Mouse (Mus musculus): ENCODE data around the gene Olfr699. TPM values are rescaled to one million over a fixed set of nuclear protein-coding genes. Genes with fewer than 3 reads are reported as not detected.
"Not testable (repeated sequence)": the region's sequence is repeated elsewhere in the genome, so short reads cannot be mapped to it uniquely, and the experiment has no call there.

The Olfr699 gene
- not detected in 2 replicates for polyA plus RNA-seq (2015; fragmentation: Nextera tagmentation; extraction: Ambion mirVana)

DNA sequence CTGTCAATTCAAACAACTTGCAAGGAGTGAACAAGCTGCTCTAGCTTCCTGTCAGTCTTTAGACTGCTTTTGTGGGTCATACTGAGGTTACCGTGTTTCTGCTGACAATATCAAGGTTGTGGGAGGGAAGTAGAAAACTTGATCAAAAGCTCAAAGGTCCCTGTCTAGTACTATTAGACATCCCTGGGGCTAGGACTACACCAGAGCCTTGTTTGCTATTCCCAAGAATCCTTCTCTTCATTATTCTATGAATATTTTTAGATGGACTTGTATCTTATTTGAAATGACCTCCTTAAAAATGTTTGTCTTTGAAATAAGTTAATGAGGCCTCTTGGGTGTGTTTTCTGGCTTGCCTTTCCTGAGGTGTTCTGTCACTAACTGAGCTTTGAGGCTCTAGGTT is at the start of gene Olfr699:
Gene Olfr699, minus strand, starts transcription at position 101 of the 400 bp plus-strand sequence.
- Histone ChIP-seq H3K9ac (no peak within 1 kb of the TSS), H3K27me3 (no peaks in the 10 kb centered on the region), H3K36me3 (ENCODE audit: poor library complexity, severe bottlenecking) (no peaks in the 10 kb centered on the region), H3K9me3 (replicated peaks) (peaks cover 8% of the 10 kb centered on the region), H3K4me2 (no peak within 1 kb of the TSS), H3K4me3 (no peak within 1 kb of the TSS), H3K4me1 (no peaks in the 10 kb centered on the region), H3K27ac (no peak within 1 kb of the TSS)
- 91% methylated on average over 1 of the region's 1 CpGs for WGBS
- no peak for ATAC-seq

DNA sequence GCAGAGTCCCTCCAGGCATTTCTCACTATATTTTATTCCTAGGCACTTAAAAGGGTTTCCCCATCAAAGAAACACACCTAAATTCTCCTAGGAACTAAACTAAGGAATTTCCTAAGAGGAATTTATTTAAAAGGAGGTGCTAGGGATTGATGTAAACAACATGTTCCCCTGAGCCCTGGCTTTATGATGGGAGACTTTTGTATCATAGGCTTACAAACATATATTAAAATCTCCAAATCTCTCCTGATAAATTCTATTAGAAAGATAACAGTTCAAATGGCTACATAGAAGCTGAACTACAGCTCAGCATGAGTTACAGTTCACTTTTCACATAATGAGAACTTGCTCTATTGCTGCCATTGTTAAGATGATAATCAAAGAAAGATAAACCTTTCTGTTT is 40.8 kb upstream of the Olfr699 start, which contains the start of gene Olfr702:
Gene Olfr702, minus strand, starts transcription at position 101 of the 400 bp plus-strand sequence.
- no peaks in the 10 kb centered on the region for H3K4me1 ChIP-seq
- no peaks in the 10 kb centered on the region for H3K36me3 ChIP-seq (ENCODE audit: poor library complexity, severe bottlenecking)
- H3K4me3 ChIP-seq = no peak within 1 kb of the TSS
- no peak within 1 kb of the TSS for H3K27ac ChIP-seq
- H3K9me3 ChIP-seq (replicated peaks) = no peaks in the 10 kb centered on the region
- no peak within 1 kb of the TSS for H3K9ac ChIP-seq
- no peaks in the 10 kb centered on the region for H3K27me3 ChIP-seq
- H3K4me2 ChIP-seq = no peak within 1 kb of the TSS
- ATAC-seq = no peak

DNA sequence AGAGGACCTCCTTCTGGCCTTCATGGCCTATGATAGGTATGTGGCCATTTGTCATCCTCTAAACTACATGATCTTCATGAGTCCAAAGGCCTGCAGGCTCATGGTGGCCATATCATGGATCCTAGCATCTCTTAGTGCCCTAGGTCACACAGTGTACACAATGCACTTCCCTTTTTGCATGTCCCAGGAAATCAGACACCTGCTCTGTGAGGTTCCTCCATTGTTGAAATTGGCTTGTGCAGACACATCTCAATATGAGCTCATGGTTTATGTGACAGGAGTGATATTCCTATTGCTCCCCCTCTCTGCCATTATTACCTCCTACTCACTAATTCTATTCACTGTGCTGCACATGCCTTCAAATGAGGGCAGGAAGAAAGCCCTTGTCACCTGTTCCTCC is 25.4 kb upstream of the Olfr699 start:
- H3K9ac ChIP-seq = no peak overlapping the region
- no peak overlapping the region for H3K4me3 ChIP-seq
- H3K27me3 ChIP-seq = no peaks in the 10 kb centered on the region
- H3K4me1 ChIP-seq = no peaks in the 10 kb centered on the region
- H3K36me3 ChIP-seq (ENCODE audit: poor library complexity, severe bottlenecking) = no peaks in the 10 kb centered on the region
- no peak for ATAC-seq
- H3K9me3 ChIP-seq (replicated peaks) = no peaks in the 10 kb centered on the region
- H3K27ac ChIP-seq = no peak overlapping the region
- H3K4me2 ChIP-seq = no peak overlapping the region

- Histone ChIP-seq H3K9ac (no peak overlapping the region), H3K4me2 (no peak overlapping the region), H3K27me3 (no peaks in the 10 kb centered on the region), H3K4me1 (no peaks in the 10 kb centered on the region), H3K4me3 (no peak overlapping the region), H3K9me3 (replicated peaks) (no peaks in the 10 kb centered on the region), H3K36me3 (ENCODE audit: poor library complexity, severe bottlenecking) (no peaks in the 10 kb centered on the region), H3K27ac (no peak overlapping the region)
- ATAC-seq = no peak
- 73% methylated on average over 2 of the region's 2 CpGs for WGBS
Observed at GRCm38 (mm10) chr7:106815775-106816174, 22.8 kb upstream of the Olfr699 start.

- H3K27ac ChIP-seq = no peak within 1 kb of the TSS
- H3K9me3 ChIP-seq (replicated peaks) = no peaks in the 10 kb centered on the region
- no peaks in the 10 kb centered on the region for H3K36me3 ChIP-seq (ENCODE audit: poor library complexity, severe bottlenecking)
- WGBS = 69% methylated on average over 2 of the region's 2 CpGs
- H3K4me2 ChIP-seq = no peak within 1 kb of the TSS
- no peaks in the 10 kb centered on the region for H3K4me1 ChIP-seq
- no peak within 1 kb of the TSS for H3K4me3 ChIP-seq
- H3K27me3 ChIP-seq = no peaks in the 10 kb centered on the region
- ATAC-seq = no peak
- no peak within 1 kb of the TSS for H3K9ac ChIP-seq
Observed at GRCm38 (mm10) chr7:106813829-106814228, 20.8 kb upstream of the Olfr699 start, which contains the start of gene Olfr701. Gene Olfr701, plus strand, starts transcription at chr7:106814129.

GRCm38 (mm10) chr7:106808734-106809133 is 15.7 kb upstream of the Olfr699 start, which contains the start of gene Olfr700:
Gene Olfr700, minus strand, starts transcription at chr7:106808834.
- 89% methylated on average over 1 of the region's 1 CpGs for WGBS
- Histone ChIP-seq H3K9ac (no peak within 1 kb of the TSS), H3K27ac (no peak within 1 kb of the TSS), H3K4me2 (no peak within 1 kb of the TSS), H3K4me3 (no peak within 1 kb of the TSS), H3K9me3 (replicated peaks) (0 out of 2 replicates have a peak, but pooled peaks cover 4% of the 10 kb centered on the region), H3K4me1 (no peaks in the 10 kb centered on the region), H3K36me3 (ENCODE audit: poor library complexity, severe bottlenecking) (no peaks in the 10 kb centered on the region), H3K27me3 (no peaks in the 10 kb centered on the region)
- ATAC-seq = no peak

- Histone ChIP-seq H3K4me2 (no peak overlapping the region), H3K27ac (no peak overlapping the region), H3K9ac (no peak overlapping the region), H3K9me3 (replicated peaks) (peaks cover 3% of the 10 kb centered on the region), H3K4me3 (no peak overlapping the region), H3K4me1 (no peaks in the 10 kb centered on the region), H3K36me3 (ENCODE audit: poor library complexity, severe bottlenecking) (no peaks in the 10 kb centered on the region), H3K27me3 (no peaks in the 10 kb centered on the region)
- no peak for ATAC-seq
Observed at GRCm38 (mm10) chr7:106788330-106788729, 4.7 kb downstream of the Olfr699 start.

GRCm38 (mm10) chr7:106761008-106761407 is 32.0 kb downstream of the Olfr699 start:
- 88% methylated on average over 2 of the region's 2 CpGs for WGBS
- H3K9ac ChIP-seq; H3K4me1 ChIP-seq; H3K9me3 ChIP-seq (replicated peaks); H3K4me2 ChIP-seq; H3K4me3 ChIP-seq; H3K36me3 ChIP-seq (ENCODE audit: poor library complexity, severe bottlenecking); ATAC-seq; H3K27me3 ChIP-seq; H3K27ac ChIP-seq: not testable (repeated sequence)

DNA sequence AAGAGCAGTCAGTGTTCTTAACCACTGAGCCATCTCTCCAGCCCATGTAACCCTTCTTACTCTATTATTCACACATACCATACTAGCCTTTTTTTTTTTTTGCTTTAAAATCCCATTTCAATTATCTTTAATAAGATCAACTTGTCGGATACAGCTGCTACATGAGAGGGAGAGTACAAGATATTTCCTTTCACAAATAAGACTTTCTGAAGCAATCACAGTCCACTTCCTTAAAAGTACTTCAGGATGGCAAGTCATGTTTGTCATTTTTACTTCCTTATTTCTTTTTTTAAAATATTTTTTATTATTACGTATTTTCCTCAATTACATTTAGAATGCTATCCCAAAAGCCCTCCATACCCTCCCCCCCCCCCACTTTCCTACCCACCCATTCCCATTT is 34.2 kb downstream of the Olfr699 start:
- no peak overlapping the region for H3K4me2 ChIP-seq
- no peak overlapping the region for H3K4me3 ChIP-seq
- no peaks in the 10 kb centered on the region for H3K36me3 ChIP-seq (ENCODE audit: poor library complexity, severe bottlenecking)
- no peak overlapping the region for H3K9ac ChIP-seq
- H3K27ac ChIP-seq = no peak overlapping the region
- no peaks in the 10 kb centered on the region for H3K27me3 ChIP-seq
- no peak for ATAC-seq
- no peaks in the 10 kb centered on the region for H3K4me1 ChIP-seq
- peaks cover 4% of the 10 kb centered on the region; the same call in 1 of the 2 replicates for H3K9me3 ChIP-seq (replicated peaks)
- WGBS = 92% methylated on average over 2 of the region's 2 CpGs

GRCm38 (mm10) chr7:106755297-106755696 is 37.7 kb downstream of the Olfr699 start, which contains the start of gene Olfr698:
Gene Olfr698, minus strand, starts transcription at chr7:106755397.
- H3K27ac ChIP-seq = no peak within 1 kb of the TSS
- no peak within 1 kb of the TSS for H3K4me3 ChIP-seq
- H3K27me3 ChIP-seq = no peaks in the 10 kb centered on the region
- no peaks in the 10 kb centered on the region for H3K4me1 ChIP-seq
- H3K36me3 ChIP-seq (ENCODE audit: poor library complexity, severe bottlenecking) = no peaks in the 10 kb centered on the region
- no peak within 1 kb of the TSS for H3K9ac ChIP-seq
- no peak within 1 kb of the TSS for H3K4me2 ChIP-seq
- ATAC-seq = no peak
- no peaks in the 10 kb centered on the region for H3K9me3 ChIP-seq (replicated peaks)

GRCm38 (mm10) chr7:106745811-106746210 is 47.2 kb downstream of the Olfr699 start:
- no peak for ATAC-seq
- Histone ChIP-seq H3K4me2 (no peak overlapping the region), H3K9ac (no peak overlapping the region), H3K9me3 (replicated peaks) (no peaks in the 10 kb centered on the region), H3K27me3 (no peaks in the 10 kb centered on the region), H3K27ac (no peak overlapping the region), H3K4me1 (no peaks in the 10 kb centered on the region), H3K36me3 (ENCODE audit: poor library complexity, severe bottlenecking) (no peaks in the 10 kb centered on the region), H3K4me3 (no peak overlapping the region)
- WGBS = 91% methylated on average over 5 of the region's 5 CpGs

DNA sequence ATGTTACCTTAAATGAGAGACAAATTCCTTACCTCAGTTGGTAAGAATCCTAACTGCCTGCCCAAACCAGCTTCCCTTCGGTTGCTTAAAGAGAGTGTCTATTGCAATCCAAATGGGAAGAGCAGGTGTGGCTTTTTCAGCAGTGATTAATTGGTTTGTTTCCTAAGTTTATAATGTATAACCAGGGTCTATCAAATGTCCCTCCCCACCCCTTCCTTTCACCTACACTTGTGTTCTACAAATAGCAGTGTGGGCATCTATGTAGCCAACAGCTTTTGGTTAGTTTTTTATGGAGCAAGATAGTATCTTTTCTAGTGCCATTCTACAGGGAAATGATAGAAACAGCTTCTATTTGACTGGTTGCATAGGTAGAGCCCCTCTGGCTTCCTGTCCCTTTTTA is 50.7 kb downstream of the Olfr699 start, which contains the start of gene Olfr697:
Gene Olfr697, minus strand, starts transcription at position 101 of the 400 bp plus-strand sequence.
- ATAC-seq = no peak
- H3K4me2 ChIP-seq = no peak within 1 kb of the TSS
- 83% methylated on average over 1 of the region's 1 CpGs for WGBS
- no peaks in the 10 kb centered on the region for H3K36me3 ChIP-seq (ENCODE audit: poor library complexity, severe bottlenecking)
- no peak within 1 kb of the TSS for H3K9ac ChIP-seq
- no peak within 1 kb of the TSS for H3K27ac ChIP-seq
- H3K4me1 ChIP-seq = no peaks in the 10 kb centered on the region
- no peak within 1 kb of the TSS for H3K4me3 ChIP-seq
- no peaks in the 10 kb centered on the region for H3K9me3 ChIP-seq (replicated peaks)
- no peaks in the 10 kb centered on the region for H3K27me3 ChIP-seq

Measured in forebrain, embryonic 13.5 days (tissue).